Mouse (Mus musculus) ES-CJ7 (cell line): ENCODE results near the gene Preb.

Experiments used
- DNase-seq: peaks from one replicate; pipeline ENCODE4 v3.0.0; 2011; ENCODE audit warnings: low read depth, low spot score

Preb gene

DNA sequence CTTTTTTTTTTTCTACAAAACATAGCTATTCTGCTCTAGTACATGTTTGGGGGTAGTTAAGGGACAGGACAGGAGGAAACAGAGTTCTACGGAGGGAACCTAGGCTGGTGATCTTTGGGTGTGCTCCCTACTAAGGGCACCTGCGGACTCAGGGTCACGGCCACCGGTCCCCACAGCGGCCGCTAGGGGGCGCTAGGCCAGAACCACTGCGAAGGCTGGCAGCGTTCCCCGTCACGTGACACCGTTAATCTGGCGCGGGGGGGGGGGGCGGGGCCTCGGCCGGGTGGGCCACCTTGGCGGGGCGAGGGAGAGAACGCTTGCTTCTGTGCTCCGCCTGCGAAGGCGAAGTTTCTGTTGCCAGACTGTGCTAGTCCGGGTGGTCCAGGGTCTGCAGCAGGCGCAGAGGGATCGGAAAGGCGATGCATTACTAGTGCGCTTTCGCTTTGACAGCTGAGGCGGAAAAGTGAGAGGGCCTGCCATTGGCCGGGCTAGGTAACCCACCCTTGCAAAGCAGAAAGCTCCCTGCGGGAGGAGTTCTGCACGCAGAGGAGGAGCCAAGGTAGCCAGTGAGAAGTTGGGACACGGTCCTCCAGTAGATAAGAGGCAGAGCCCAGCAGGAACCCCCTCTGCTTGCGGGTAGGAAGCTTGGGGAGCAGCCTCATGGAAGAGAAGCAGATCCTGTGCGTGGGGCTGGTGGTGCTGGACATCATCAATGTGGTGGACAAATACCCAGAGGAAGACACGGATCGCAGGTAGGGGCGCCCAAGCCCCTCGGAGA is 38.7 kb downstream of the Preb start, which contains the start of gene Khk:
Gene Khk (plus strand): TSS at position 176 of the 778 bp plus-strand sequence.
- DNase-seq: peak; percentile 88

GRCm38 (mm10) chr5:30920621-30921020 is 39.5 kb downstream of the Preb start:
- no peak for DNase-seq

- DNase-seq: peak; percentile 66
Observed at GRCm38 (mm10) chr5:30919831-30920614, 40.1 kb downstream of the Preb start.

GRCm38 (mm10) chr5:30918691-30919090 is 41.5 kb downstream of the Preb start:
- DNase-seq: no peak

GRCm38 (mm10) chr5:30917891-30918670 is 42.1 kb downstream of the Preb start:
- DNase-seq: no peak

DNA sequence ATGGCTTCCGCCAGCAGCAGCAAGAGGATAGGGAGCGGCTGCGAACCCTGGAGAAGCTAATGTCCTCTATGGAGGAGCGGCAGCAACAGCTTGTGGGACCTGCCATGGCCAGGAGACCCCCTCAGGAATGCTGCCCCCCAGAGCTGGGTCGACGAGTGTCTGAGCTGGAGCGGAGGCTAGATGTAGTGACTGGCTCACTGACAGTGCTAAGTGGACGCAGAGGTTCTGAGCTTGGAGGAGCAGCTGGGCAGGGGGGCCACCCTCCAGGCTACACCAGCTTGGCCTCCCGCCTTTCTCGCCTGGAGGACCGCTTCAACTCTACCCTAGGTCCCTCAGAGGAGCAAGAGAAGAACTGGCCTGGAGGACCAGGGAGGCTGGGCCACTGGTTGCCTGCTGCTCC is 42.8 kb downstream of the Preb start:
- DNase-seq: no peak

DNA sequence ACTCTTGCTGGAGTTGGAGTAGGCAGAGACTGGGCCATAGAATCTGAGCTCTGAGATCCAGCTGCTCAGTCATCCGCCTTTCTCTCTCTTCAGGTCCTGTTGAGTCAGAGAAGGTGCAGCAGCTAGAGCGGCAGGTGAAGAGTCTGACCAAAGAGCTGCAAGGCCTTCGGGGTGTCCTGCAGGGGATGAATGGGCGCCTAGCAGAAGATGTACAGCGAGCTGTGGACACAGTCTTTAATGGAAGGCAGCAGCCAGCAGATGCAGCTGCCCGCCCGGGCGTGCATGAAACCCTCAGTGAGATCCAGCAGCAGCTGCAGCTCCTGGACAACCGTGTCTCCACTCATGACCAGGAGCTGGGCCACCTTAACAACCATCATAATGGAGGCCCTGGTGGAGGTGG is 43.3 kb downstream of the Preb start:
- DNase-seq: no peak

- peak; percentile 98 for DNase-seq
Observed at GRCm38 (mm10) chr5:30915974-30916433, 44.2 kb downstream of the Preb start.

GRCm38 (mm10) chr5:30915456-30915855 is 44.7 kb downstream of the Preb start:
- DNase-seq: no peak

- no peak for DNase-seq
Observed at GRCm38 (mm10) chr5:30914849-30915248, 45.3 kb downstream of the Preb start.

DNA sequence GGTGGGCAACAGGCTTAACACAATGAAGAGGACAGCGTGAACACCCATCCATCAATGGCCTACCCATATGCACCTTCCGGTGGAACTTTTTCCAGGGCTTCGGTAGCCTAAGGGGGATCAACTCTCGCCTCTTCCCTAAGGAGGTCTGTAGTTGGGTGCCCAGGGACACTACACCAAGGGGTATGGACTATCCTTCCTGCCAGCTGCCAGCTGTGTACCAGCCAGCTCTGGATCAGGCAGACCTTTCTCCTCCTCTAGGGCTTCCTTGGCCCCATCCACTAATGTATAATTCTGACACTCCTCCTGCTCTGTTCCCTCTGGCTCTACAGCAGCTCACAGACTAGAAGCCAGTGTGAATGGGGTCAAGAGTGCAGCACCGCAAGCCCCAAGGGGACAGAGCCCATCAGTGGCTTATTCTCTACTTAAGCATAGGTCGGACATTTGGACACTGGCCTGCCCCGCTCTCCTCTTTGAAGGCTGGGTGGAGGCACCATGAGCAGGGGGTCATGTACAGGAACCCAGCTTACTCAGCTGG is 46.0 kb downstream of the Preb start:
- DNase-seq: no peak

DNA sequence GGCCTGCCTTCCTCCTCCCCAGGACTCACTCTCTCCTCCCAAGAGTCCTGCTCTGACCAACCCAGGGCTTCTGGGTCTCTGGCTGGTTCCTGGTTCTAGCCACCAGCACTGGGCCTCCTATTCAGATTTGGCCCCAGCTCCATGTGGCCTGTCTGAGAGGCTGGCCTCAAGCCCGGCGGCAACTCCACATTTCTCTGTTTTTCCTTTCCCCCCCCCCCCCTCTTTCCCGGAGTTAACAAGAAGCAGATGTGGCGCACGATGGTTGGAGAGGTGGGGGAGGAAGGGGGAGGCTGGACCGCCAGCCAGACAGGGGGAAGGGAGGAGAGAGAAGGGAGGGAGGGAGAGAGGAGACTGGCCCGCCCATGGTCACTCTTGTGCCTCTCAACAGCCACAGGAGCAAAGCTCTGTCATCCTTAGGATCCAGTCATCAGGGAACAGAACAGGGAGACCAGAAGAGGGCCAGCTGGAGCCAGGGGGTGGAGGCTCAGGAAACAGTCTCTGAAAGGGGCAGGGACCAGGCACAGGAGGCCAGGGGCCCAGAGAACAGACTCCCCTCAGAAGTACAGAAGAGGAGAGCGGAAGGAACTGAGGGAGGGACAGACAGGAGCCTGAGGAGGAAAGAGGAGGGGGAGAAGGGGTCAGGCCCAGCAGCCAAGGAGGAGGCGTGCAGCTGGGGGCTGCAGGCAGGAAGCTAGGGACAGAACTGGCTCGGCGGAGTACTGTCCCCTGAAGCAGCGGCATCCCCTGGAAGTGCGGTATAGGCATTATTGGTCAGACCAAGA is 46.9 kb downstream of the Preb start, which contains the start of gene Emilin1:
Gene Emilin1 (plus strand): TSS at position 343 of the 782 bp plus-strand sequence.
- no peak for DNase-seq

GRCm38 (mm10) chr5:30912156-30912555 is 48.0 kb downstream of the Preb start:
- DNase-seq: no peak

- no peak for DNase-seq
Observed at GRCm38 (mm10) chr5:30910481-30910880, 49.7 kb downstream of the Preb start.

DNA sequence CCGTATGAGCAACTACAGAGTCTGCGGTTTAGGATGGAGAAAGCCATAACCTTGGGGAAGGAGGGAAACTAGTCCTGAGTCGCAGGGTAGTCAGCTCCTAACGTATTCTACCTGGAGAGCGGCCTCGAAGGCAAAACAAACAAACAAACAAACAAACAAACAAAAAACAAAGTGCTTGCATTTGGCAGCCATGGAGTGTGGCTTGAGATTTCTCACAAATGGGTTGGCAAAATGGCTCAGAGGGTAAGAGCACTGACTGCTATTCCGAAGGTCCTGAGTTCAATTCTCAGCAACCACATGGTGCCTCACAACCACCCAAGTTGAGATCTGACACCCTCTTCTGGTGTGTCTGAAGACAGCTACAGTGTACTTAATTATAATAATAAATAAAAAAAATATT is 50.3 kb downstream of the Preb start:
- DNase-seq: no peak

DNA sequence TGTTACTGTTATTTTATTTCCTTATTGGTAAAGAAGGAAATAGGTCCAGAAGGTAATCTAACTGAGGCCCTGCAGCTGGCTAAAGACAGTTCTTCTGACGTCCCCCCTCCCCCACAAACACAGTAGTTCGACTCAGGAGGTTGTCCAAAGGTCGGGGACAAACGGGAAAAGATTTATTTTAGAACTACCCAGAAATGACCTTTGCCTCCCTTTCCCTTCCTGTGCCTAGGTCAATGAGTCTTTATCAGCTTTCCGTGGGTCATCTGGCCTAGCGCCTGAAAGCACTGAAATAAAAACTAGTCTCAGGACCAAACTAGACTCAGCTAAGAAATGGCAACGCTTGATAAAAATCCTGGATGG is 50.9 kb downstream of the Preb start:
- no peak for DNase-seq

DNA sequence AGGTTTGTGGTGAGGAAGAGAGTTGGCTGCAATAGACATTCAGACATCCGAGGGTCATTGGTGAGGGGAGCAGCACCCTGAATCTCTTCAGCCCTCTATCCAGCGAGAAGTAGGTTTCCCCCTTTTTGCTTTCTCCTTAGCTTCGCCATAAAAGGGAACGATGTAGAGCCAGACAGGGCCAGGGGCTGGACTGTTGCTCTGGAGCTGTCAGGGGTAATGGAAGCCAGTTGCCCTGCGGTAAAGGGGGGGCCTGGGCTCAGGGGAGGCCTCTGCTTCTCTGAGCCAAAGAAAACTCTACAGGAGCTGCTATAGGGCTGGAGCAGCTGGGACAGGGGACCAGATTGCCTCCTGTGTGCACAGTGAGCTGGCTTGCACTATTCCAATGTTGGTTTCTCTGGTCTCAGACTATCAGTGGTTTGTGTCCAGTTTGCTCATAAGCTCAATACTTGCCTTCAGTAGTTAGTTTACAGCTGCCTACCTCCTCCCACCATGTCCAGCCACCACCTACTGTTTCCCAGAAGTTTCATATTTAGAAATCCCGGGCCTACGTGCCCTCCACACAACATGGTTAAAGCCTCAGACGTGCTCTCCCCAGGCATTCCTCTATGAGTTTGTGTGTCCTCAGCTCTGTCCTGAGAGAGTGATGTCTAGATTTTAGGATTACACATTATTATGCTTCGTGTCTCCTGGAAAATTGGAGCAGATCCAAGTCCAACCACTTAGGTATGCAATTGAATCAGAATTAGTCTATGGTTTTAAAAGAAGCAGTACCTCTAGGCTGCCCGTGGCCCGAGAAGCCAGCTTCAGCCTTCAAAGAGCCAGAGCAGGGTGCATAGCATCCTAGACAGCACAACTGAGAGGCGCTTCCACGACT is 51.5 kb downstream of the Preb start:
- DNase-seq: no peak

- DNase-seq: peak; percentile 97
Observed at GRCm38 (mm10) chr5:30907413-30908059, 52.6 kb downstream of the Preb start, which contains the start of gene Ost4. TSS of gene Ost4 (minus strand) at chr5:30907788.

DNA sequence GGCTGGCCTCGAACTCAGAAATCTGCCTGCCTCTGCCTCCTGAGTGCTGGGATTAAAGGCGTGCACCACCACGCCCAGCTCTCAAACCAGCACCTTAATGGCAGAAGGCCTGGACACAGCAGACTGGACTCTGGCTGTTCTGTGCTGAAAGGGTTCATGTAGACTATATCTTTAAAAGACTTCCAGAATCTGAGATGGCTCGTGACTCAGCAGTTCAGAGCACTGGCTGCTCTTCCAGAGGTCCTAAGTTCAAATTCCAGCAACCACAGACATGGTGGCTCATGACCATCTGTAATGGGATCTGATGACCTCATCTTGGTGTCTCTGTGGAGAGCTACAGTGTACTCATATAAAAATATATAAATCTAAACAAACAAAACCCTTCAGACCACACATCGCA is 58.3 kb downstream of the Preb start:
- no peak for DNase-seq
